Mouse (Mus musculus) ovary, adult 18-20 months (tissue): ENCODE data around the gene Als2.

Experiments
- DNase-seq: peaks from one replicate; pipeline ENCODE4 v3.0.0; 2022; ENCODE audit warnings: low spot score, mixed read lengths

Gene Als2

GRCm38 (mm10) chr1:59236856-59237441 lies at the start of gene Als2:
Gene Als2 (minus strand): TSS chr1:59237231.
- DNase-seq, result peak; percentile 95

- no peak for DNase-seq
Observed at GRCm38 (mm10) chr1:59286316-59286850, 49.4 kb upstream of the Als2 start.

GRCm38 (mm10) chr1:59285880-59286279 lies 48.8 kb upstream of the Als2 start:
- no peak for DNase-seq

- no peak for DNase-seq
Observed at GRCm38 (mm10) chr1:59272189-59272588, 35.2 kb upstream of the Als2 start.

- peak; percentile 46 for DNase-seq
Observed at GRCm38 (mm10) chr1:59269951-59270689, 33.1 kb upstream of the Als2 start.

GRCm38 (mm10) chr1:59269466-59269865 lies 32.4 kb upstream of the Als2 start:
- no peak for DNase-seq

- no peak for DNase-seq
Observed at GRCm38 (mm10) chr1:59268931-59269330, 31.9 kb upstream of the Als2 start.

- DNase-seq, result no peak
Observed at GRCm38 (mm10) chr1:59257736-59258135, 20.7 kb upstream of the Als2 start.

GRCm38 (mm10) chr1:59256751-59257231 lies 19.8 kb upstream of the Als2 start, which contains the start of gene Cdk15:
Gene Cdk15 (plus strand): TSS chr1:59256906.
- peak; percentile 44 for DNase-seq

GRCm38 (mm10) chr1:59253301-59253909 lies 16.4 kb upstream of the Als2 start:
- no peak for DNase-seq

- no peak for DNase-seq
Observed at GRCm38 (mm10) chr1:59252762-59253161, 15.7 kb upstream of the Als2 start.

GRCm38 (mm10) chr1:59247602-59248001 lies 10.6 kb upstream of the Als2 start:
- DNase-seq, result peak; percentile 29

- no peak for DNase-seq
Observed at GRCm38 (mm10) chr1:59243770-59244169, 6.7 kb upstream of the Als2 start.

GRCm38 (mm10) chr1:59237614-59238211 lies 682 bp upstream of the Als2 start:
- peak; percentile 47 for DNase-seq

- DNase-seq, result no peak
Observed at GRCm38 (mm10) chr1:59229187-59229586, 7.8 kb downstream of the Als2 start.

- DNase-seq, result no peak
Observed at GRCm38 (mm10) chr1:59228552-59228951, 8.5 kb downstream of the Als2 start.

GRCm38 (mm10) chr1:59222101-59222825 lies 14.8 kb downstream of the Als2 start:
- no peak for DNase-seq

GRCm38 (mm10) chr1:59221591-59221990 lies 15.4 kb downstream of the Als2 start:
- DNase-seq, result no peak

GRCm38 (mm10) chr1:59220371-59220770 lies 16.7 kb downstream of the Als2 start:
- DNase-seq, result no peak

GRCm38 (mm10) chr1:59215446-59215845 lies 21.6 kb downstream of the Als2 start:
- no peak for DNase-seq

- DNase-seq, result no peak
Observed at GRCm38 (mm10) chr1:59212951-59213350, 24.1 kb downstream of the Als2 start.
